Mouse (Mus musculus) liver, adult 2 months (tissue): Measurements from ENCODE around the gene N4bp2. TPM values are rescaled to one million over a fixed set of nuclear protein-coding genes. Genes with fewer than 3 reads are reported as not detected.
"Not testable (repeated sequence)": the region's sequence is repeated elsewhere in the genome, so short reads cannot be mapped to it uniquely, and the experiment has no call there.

Experiments used
- DNase-seq: peaks from one replicate; pipeline ENCODE4 v3.0.0-alpha.2; 2011; ENCODE audit warnings: low read depth, low spot score; ENCODE audit errors: extremely low read depth
- H3K27ac ChIP-seq: fragments of 200-500 bp; replicated peaks from 2 replicates; pipeline ENCODE4 v1.5.1; 2012; ENCODE audit warnings: low read depth, mild to moderate bottlenecking, control low read depth, inconsistent platforms, low read length; ENCODE audit not compliant: insufficient read depth
- H3K27me3 ChIP-seq: fragments of 200-500 bp; 2 replicates; pipeline ENCODE4 v1.6.1; 2012; ENCODE audit warnings: mild to moderate bottlenecking, moderate library complexity, low read length, inconsistent platforms; ENCODE audit not compliant: control insufficient read depth, insufficient read depth
- H3K36me3 ChIP-seq: fragments of 200-500 bp; 2 replicates; pipeline ENCODE4 v1.6.1; 2012; ENCODE audit warnings: low read length, inconsistent platforms; ENCODE audit not compliant: control insufficient read depth, insufficient read depth
- H3K4me1 ChIP-seq: fragments of 200-500 bp; 2 replicates; pipeline ENCODE4 v1.6.1; 2011; ENCODE audit warnings: low read length; ENCODE audit not compliant: control insufficient read depth, insufficient read depth
- H3K4me3 ChIP-seq: fragments of 200-500 bp; 2 replicates; pipeline ENCODE4 v1.5.1; 2011; ENCODE audit warnings: low read depth, mild to moderate bottlenecking, control low read depth, low read length, moderate library complexity; ENCODE audit not compliant: insufficient read depth
- H3K79me2 ChIP-seq: fragments of 200-500 bp; 2 replicates; pipeline ENCODE4 v1.6.1; 2012; ENCODE audit warnings: inconsistent platforms, mild to moderate bottlenecking, low read length, moderate library complexity; ENCODE audit not compliant: control insufficient read depth, insufficient read depth
- H3K9ac ChIP-seq: fragments of 200-500 bp; 2 replicates; pipeline ENCODE4 v1.6.1; 2012; ENCODE audit warnings: low read depth, mild to moderate bottlenecking, control low read depth, inconsistent platforms, low read length
- CTCF ChIP-seq: fragments of 200-500 bp; IDR thresholded peaks from 2 replicates; pipeline ENCODE4 v1.5.1; 2011; ENCODE audit warnings: low read depth, low read length, control low read depth
- POLR2A ChIP-seq: fragments of 200-500 bp; IDR thresholded peaks from 2 replicates; pipeline ENCODE4 v1.6.1; 2011; ENCODE audit warnings: low read length, control low read depth; ENCODE audit not compliant: insufficient read depth; ENCODE audit errors: extremely low read depth
- WGBS: fragments of 180-500 bp; shearing (Covaris S2); methylation state at CpG from one replicate; pipeline ENCODE4 v1.1.7; 2018; 5-methylcytosine and 5-hydroxymethylcytosine counted together
- polyA plus RNA-seq: library from polyadenylated mRNA; depleted of rRNA; stranded (reverse); fragments of >200 nt; gene quantifications from 2 replicates; pipeline ENCODE4 v1.2.3, GENCODE M21; 2012
- total RNA-seq: library from RNA; depleted of rRNA; stranded (reverse); fragments of >200 nt; gene quantifications from 2 replicates; pipeline ENCODE4 v1.2.3, GENCODE M21; 2014

N4bp2 gene
- total and polyA plus RNA-seq, 2 experiments = 4.1 to 21.7 TPM

DNA sequence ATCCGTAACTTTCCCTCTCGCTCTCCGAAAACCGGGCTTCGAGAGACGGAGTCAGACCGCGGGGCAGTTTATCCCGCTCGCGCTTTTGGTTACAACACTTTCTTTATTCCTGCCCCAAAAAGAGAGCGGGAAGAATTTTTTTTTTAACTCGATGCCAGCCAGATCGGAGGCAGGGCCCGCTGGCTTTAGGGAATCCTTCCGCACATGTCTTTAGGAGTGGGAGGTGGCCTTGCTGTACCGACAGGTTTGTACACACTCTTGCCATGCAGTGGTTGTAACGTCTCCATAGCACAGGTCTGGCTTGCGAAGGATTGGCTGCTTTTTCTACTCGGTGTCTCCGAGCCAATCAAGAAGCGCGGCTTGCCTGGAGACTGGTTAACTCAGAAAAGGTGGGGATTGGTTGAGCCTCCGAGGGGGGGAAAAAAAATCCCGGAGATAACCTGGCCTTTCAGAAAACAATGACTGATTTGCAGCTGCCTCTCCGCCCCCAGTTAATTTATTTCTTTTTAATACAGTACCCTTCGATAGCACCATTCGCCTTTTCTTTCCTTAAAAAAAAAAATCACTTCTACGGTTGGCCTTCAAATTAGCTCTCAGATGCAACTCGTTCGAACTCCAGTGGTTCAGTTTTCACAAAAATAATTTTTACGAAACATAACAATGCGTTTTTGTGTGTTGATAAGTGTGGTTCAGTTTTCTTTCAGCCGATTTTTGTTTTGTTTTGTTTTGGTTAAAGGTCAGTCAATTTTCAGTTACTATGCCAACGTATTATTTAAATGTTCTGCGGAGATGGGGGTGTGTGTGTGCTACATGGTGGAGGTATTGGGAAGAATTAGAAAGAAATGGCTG lies 1.7 kb downstream of the N4bp2 start:
- Histone ChIP-seq H3K4me3 (peak overlapping the region; percentile 69), H3K4me1 (peaks cover 9% of the 10 kb centered on the region; the same call in 1 of the 2 replicates), H3K79me2 (peaks cover 2% of the 10 kb centered on the region; the same call in 1 of the 2 replicates), H3K27me3 (no peaks in the 10 kb centered on the region), H3K36me3 (no peaks in the 10 kb centered on the region), H3K9ac (peak overlapping the region; percentile 69), H3K27ac (peak overlapping the region; percentile 85)
- under 1% methylated on average over 36 of the region's 36 CpGs for WGBS
- DNase-seq = peak; percentile 92
- TF ChIP-seq CTCF = no peak
- no peak for TF ChIP-seq POLR2A

DNA sequence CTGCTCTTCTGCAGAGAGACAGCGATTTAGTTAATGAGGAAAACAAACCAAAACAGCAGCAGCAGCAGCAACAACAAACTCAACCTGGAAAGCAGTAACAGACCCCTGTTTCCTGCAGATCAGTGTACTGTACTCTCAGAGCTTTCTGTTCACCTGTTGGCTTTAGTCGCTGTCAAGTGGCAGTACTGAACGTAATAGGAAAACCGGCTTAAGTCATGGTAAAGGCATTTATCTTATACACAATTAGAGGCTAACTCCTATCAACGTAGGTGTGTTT lies 2.3 kb downstream of the N4bp2 start:
- peaks cover 8% of the 10 kb centered on the region; the same call in 1 of the 2 replicates for H3K4me1 ChIP-seq
- TF ChIP-seq POLR2A = no peak
- no peak for TF ChIP-seq CTCF
- H3K27ac ChIP-seq = no peak overlapping the region
- no peaks in the 10 kb centered on the region for H3K36me3 ChIP-seq
- peak overlapping the region; percentile 42; the same call in 1 of the 2 replicates for H3K9ac ChIP-seq
- WGBS = 46% methylated on average over 5 of the region's 5 CpGs
- no peak overlapping the region; the same call in 1 of the 2 replicates for H3K4me3 ChIP-seq
- H3K79me2 ChIP-seq = peaks cover 2% of the 10 kb centered on the region; the same call in 1 of the 2 replicates
- H3K27me3 ChIP-seq = no peaks in the 10 kb centered on the region
- DNase-seq = no peak

DNA sequence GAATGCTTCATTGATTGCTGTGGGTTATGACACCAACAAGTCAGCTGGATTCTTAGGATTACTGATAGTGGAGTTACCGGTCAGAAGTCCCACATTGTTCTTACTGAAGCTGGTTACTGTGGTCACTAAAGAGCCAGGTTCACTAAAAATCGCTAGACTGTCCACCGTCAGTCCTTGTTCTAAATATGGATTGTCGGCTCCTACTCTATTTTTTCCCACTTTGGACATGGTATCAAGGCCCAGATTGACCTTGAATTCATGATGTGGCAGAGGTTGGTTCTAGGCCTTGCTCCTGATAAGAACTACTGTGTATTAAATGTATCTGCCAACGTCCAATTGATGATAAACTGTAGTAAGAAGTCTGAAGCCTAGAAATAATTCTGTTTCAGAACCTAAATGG lies 4.7 kb downstream of the N4bp2 start:
- no peak for TF ChIP-seq POLR2A
- TF ChIP-seq CTCF = no peak
- H3K4me3 ChIP-seq = no peak overlapping the region

DNA sequence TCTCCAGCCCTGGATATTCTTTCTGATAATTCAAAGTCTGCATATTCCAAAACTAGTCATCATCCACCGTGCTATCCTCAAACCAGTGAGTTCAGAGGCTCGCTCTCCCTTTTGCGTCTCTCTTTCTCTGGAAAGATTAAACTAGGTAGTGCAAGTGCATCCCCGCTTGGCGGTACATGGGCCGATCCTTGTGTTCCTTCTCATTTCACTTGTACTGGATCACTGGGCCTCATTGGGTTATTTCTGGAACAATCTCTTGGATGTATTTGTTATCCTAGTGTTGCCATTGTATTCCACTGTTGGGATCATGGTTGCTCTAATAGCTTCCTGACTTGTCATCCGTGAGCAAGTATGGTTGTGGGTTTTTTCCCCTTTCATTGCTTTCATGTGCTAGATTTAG lies 6.7 kb downstream of the N4bp2 start:
- WGBS = 93% methylated on average over 7 of the region's 7 CpGs
- Histone ChIP-seq H3K4me1 (peaks cover 2% of the 10 kb centered on the region; the same call in 1 of the 2 replicates), H3K27ac (no peak overlapping the region), H3K36me3 (peaks cover 2% of the 10 kb centered on the region; the same call in 1 of the 2 replicates), H3K4me3 (no peak overlapping the region), H3K79me2 (peaks cover 10% of the 10 kb centered on the region; the same call in 1 of the 2 replicates), H3K27me3 (no peaks in the 10 kb centered on the region), H3K9ac (no peak overlapping the region)
- DNase-seq = no peak
- TF ChIP-seq CTCF (no peak), POLR2A (no peak)

More for the DNA sequence above, 4.7 kb downstream of the N4bp2 start:
- H3K27me3 ChIP-seq = no peaks in the 10 kb centered on the region
- 86% methylated on average over 5 of the region's 5 CpGs for WGBS
- no peak overlapping the region for H3K27ac ChIP-seq
- peaks cover 2% of the 10 kb centered on the region; the same call in 1 of the 2 replicates for H3K36me3 ChIP-seq
- peaks cover 10% of the 10 kb centered on the region; the same call in 1 of the 2 replicates for H3K79me2 ChIP-seq
- H3K9ac ChIP-seq = no peak overlapping the region
- no peak for DNase-seq
- H3K4me1 ChIP-seq = peaks cover 2% of the 10 kb centered on the region; the same call in 1 of the 2 replicates

DNA sequence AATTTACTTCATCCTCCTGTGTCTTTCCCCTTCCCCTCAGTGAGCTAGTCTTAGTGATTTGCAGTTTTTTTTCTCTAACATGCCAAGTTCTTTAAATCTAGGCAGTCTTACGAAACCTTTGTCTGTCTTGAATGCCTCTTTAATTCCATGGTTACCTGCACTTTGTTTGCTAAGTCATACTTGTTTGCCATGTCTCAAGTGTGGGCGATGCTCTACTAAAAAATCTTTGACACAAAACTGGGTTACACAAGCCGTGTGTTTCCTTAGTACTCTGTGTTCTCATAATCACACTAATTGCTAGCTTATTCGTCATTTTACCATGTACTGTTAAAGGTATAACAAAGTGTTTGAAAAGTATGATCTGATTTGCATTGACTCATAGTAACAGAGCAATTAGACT lies 7.2 kb downstream of the N4bp2 start:
- peaks cover 9% of the 10 kb centered on the region; the same call in 1 of the 2 replicates for H3K79me2 ChIP-seq
- no peaks in the 10 kb centered on the region for H3K27me3 ChIP-seq
- TF ChIP-seq POLR2A (no peak), CTCF (no peak)
- no peak overlapping the region for H3K4me3 ChIP-seq
- peaks cover 2% of the 10 kb centered on the region; the same call in 1 of the 2 replicates for H3K4me1 ChIP-seq
- WGBS = 61% methylated on average over 4 of the region's 4 CpGs
- H3K9ac ChIP-seq = no peak overlapping the region
- peaks cover 2% of the 10 kb centered on the region; the same call in 1 of the 2 replicates for H3K36me3 ChIP-seq
- no peak overlapping the region for H3K27ac ChIP-seq
- DNase-seq = no peak

DNA sequence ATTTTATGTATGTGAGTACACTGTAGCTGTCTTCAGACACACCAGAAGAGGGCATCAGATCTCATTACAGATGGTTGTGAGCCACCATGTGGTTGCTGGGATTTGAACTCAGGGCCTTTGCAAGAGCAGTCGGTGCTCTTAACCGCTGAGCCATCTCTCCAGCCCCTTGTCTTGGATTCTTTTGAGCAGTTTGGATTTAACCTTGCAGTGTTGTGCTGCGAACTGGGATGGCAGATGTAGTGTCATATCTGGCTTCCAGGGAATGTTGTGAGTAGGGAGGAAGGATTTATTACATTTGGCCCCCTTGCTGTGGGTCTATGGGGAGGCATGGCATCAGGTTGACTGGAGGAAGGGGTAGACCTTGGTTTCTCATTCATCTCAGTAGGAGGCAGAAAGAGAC lies 10.6 kb downstream of the N4bp2 start:
- not testable (repeated sequence) for H3K79me2 ChIP-seq, DNase-seq, H3K9ac ChIP-seq, H3K4me3 ChIP-seq, H3K27ac ChIP-seq, H3K4me1 ChIP-seq, H3K36me3 ChIP-seq, H3K27me3 ChIP-seq
- WGBS = 95% methylated on average over 3 of the region's 3 CpGs
